In the genomic region with DNA sequence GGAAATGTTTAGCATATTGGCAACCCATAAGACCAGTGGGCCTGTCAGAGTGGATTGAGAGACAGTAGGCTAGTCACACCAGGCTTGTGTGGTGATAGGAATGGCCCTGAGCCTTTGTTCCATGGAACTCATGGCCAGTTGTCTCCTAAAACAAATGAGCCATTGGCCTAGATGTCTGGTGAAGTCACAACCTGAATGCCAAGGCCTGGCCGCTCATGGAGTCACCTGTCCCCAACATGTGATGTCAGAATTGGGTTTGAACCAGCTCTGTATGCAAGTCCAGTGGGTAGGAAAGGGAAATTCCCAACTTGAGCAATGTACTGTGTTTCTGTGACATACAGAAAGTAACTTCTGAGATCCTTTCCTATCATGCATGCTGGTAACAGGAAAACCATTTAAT, we compare ENCODE assay signal across 18 mouse cellular contexts.
DNase-seq lines count a peak whose midpoint lies in the region; ATAC-seq and TF ChIP-seq lines count a peak whose summit lies in the region.
"Had no signal": no experiment of that assay in that cellular context is flagged by ENCODE, and none has a peak within 500 bp of the region (broad histone marks: within the 10 kb centered on the region; RNA-seq: fewer than 3 reads in every experiment).

No protein-coding gene starts in this region.

- peaks cover 2% of the 10 kb centered on the region; the same call in 1 of the 2 replicates for H3K4me1 ChIP-seq in liver, adult 2 months (ENCODE audit: control insufficient read depth, insufficient read depth, low read length)
- peaks cover 37% of the 10 kb centered on the region for H3K4me1 ChIP-seq in embryonic facial prominence, embryonic 12.5 days
- peaks cover 47% of the 10 kb centered on the region for H3K4me1 ChIP-seq in limb, embryonic 12.5 days (replicated peaks)

- no peak overlapping the region for H3K27ac ChIP-seq in liver, adult 2 months (replicated peaks; ENCODE audit: insufficient read depth, low read depth, low read length)
- H3K27ac ChIP-seq in embryonic facial prominence, embryonic 12.5 days: 0 out of 2 replicates have a peak overlapping the region, but pooled peaks have one; percentile 78
- H3K27ac ChIP-seq in limb, embryonic 12.5 days: peak overlapping the region; percentile 88
- H3K27ac ChIP-seq: forebrain, embryonic 12.5 days; hindbrain, embryonic 12.5 days had no signal

- TF ChIP-seq CTCF in liver, adult 2 months (IDR thresholded peaks at IDR 0.05; ENCODE audit: low read depth, low read length): no peak

- no peaks in the 10 kb centered on the region for H3K27me3 ChIP-seq in liver, adult 2 months (ENCODE audit: control insufficient read depth, insufficient read depth, low read length)
- no peaks in the 10 kb centered on the region for H3K27me3 ChIP-seq in embryonic facial prominence, embryonic 12.5 days
- no peaks in the 10 kb centered on the region for H3K27me3 ChIP-seq in limb, embryonic 12.5 days
- H3K27me3 ChIP-seq: forebrain, embryonic 12.5 days; hindbrain, embryonic 12.5 days had no signal

- H3K79me2 ChIP-seq in liver, adult 2 months (ENCODE audit: control insufficient read depth, insufficient read depth, low read length): no peaks in the 10 kb centered on the region

- DNase-seq in liver, adult 2 months (ENCODE audit: extremely low read depth, low read depth, low spot score): peak; percentile 31
- no peak for DNase-seq in liver
- no peak for DNase-seq in B cell, adult 2 months
- DNase-seq in spleen, adult 12 weeks (ENCODE audit: low spot score): no peak
- DNase-seq: cerebellum, adult 2 months; cerebellum, postnatal 10 days; gastrocnemius, postnatal 14 days; heart, postnatal 10 days; heart, postnatal 4 days had no signal

- no peak for TF ChIP-seq POLR2A in liver, adult 2 months (IDR thresholded peaks at IDR 0.05; ENCODE audit: extremely low read depth, insufficient read depth, low read length)

- H3K4me2 ChIP-seq in embryonic facial prominence, embryonic 12.5 days (replicated peaks): no peak overlapping the region
- H3K4me2 ChIP-seq in limb, embryonic 12.5 days: no peak overlapping the region
- H3K4me2 ChIP-seq: forebrain, embryonic 12.5 days; hindbrain, embryonic 12.5 days had no signal

- no peak overlapping the region for H3K4me3 ChIP-seq in liver, adult 2 months (ENCODE audit: insufficient read depth, low read depth, low read length)
- H3K4me3 ChIP-seq in embryonic facial prominence, embryonic 12.5 days: no peak overlapping the region
- H3K4me3 ChIP-seq in limb, embryonic 12.5 days (replicated peaks): no peak overlapping the region
- H3K4me3 ChIP-seq: forebrain, embryonic 12.5 days; hindbrain, embryonic 12.5 days had no signal

- ATAC-seq in embryonic facial prominence, embryonic 12.5 days (ENCODE audit: insufficient number of reproducible peaks, insufficient read depth, low FRiP score, low TSS enrichment): no peak
- ATAC-seq in limb, embryonic 12.5 days (ENCODE audit: insufficient number of reproducible peaks, insufficient read depth, low FRiP score, low TSS enrichment, low read depth): no peak
- ATAC-seq: CD4-positive, CD25-positive, alpha-beta regulatory T cell, adult 4 months; forebrain, embryonic 16.5 days; hindbrain, embryonic 16.5 days; inflammation-experienced regulatory T-cells, adult 6 months; intestine, postnatal 0 days had no signal

- no peak overlapping the region for H3K9ac ChIP-seq in liver, adult 2 months (ENCODE audit: low read depth, low read length)
- no peak overlapping the region for H3K9ac ChIP-seq in embryonic facial prominence, embryonic 12.5 days
- H3K9ac ChIP-seq in limb, embryonic 12.5 days (replicated peaks): no peak overlapping the region
- H3K9ac ChIP-seq: forebrain, embryonic 12.5 days; hindbrain, embryonic 12.5 days had no signal

- WGBS in liver, adult 2 months: 73% methylated on average over 1 of the region's 1 CpGs
- WGBS in embryonic facial prominence, embryonic 12.5 days: 92% methylated on average over 1 of the region's 1 CpGs
- WGBS in limb, embryonic 12.5 days: 91% methylated on average over 1 of the region's 1 CpGs

- H3K9me3 ChIP-seq in embryonic facial prominence, embryonic 12.5 days: no peaks in the 10 kb centered on the region
- no peaks in the 10 kb centered on the region for H3K9me3 ChIP-seq in limb, embryonic 12.5 days
- H3K9me3 ChIP-seq: forebrain, embryonic 12.5 days; hindbrain, embryonic 12.5 days had no signal

- H3K36me3 ChIP-seq in liver, adult 2 months (ENCODE audit: control insufficient read depth, insufficient read depth, low read length): no peaks in the 10 kb centered on the region
- H3K36me3 ChIP-seq in embryonic facial prominence, embryonic 12.5 days: no peaks in the 10 kb centered on the region
- no peaks in the 10 kb centered on the region for H3K36me3 ChIP-seq in limb, embryonic 12.5 days
- H3K36me3 ChIP-seq: forebrain, embryonic 12.5 days; hindbrain, embryonic 12.5 days had no signal
